ENCODE assay signal across 9 mouse cellular contexts in the genomic region with DNA sequence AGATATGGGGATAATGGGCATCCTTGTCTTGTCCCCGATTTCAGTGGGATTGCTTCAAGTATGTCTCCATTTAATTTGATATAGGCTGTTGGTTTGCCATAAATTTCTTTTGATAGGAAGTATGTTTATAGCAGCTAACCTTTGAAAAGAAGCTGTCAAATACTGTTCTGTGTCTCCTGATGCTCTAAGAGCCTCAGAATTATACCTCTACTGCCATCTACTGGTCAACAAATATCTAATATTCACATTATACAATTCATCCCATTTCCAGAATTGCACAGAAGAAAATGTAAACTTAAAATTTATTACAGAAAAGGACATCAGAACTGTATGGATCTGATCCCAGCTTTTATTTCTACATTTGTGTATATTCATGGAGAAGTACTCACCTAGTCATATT.
DNase-seq lines count a peak whose midpoint lies in the region; ATAC-seq and TF ChIP-seq lines count a peak whose summit lies in the region.
"Had no signal": no experiment of that assay in that cellular context is flagged by ENCODE, and none has a peak within 500 bp of the region (broad histone marks: within the 10 kb centered on the region; RNA-seq: fewer than 3 reads in every experiment).

No protein-coding gene starts in this region.

- no peak overlapping the region for H3K27ac ChIP-seq in liver, postnatal 0 days (ENCODE audit: low read depth)
- no peak overlapping the region for H3K27ac ChIP-seq in forebrain, postnatal 0 days (ENCODE audit: low read depth, low read length)
- H3K27ac ChIP-seq in heart, embryonic 10.5 days, result no peak overlapping the region
- H3K27ac ChIP-seq: embryonic facial prominence, embryonic 15.5 days had no signal

- no peak overlapping the region for H3K4me2 ChIP-seq in liver, postnatal 0 days (ENCODE audit: low read depth, low read length)
- no peak overlapping the region for H3K4me2 ChIP-seq in forebrain, postnatal 0 days (ENCODE audit: low read depth)
- H3K4me2 ChIP-seq: embryonic facial prominence, embryonic 15.5 days had no signal

- no peak for ATAC-seq in liver, postnatal 0 days
- ATAC-seq in forebrain, postnatal 0 days, result peak; percentile 83

- 51% methylated on average over 1 of the region's 1 CpGs for WGBS in liver, postnatal 0 days (ENCODE audit: insufficient replicate concordance)
- 55% methylated on average over 1 of the region's 1 CpGs for WGBS in forebrain, postnatal 0 days
- WGBS in heart, embryonic 10.5 days, result 67% methylated on average over 1 of the region's 1 CpGs

- no peak for DNase-seq in liver, postnatal 0 days
- DNase-seq in liver (no peak), ZHBTc4 (ENCODE audit: low read depth, low spot score) (peak; percentile 36)
- peak; percentile 47 for DNase-seq in forebrain, postnatal 0 days
- peak; percentile 3 for DNase-seq in retina, adult 2 months (ENCODE audit: low read depth, low spot score)
- no peak for DNase-seq in right cerebral cortex, postnatal 36 days (ENCODE audit: low spot score in 2 of 2)
- no peak for DNase-seq in spleen, postnatal 14 days (ENCODE audit: low spot score in 2 of 2)
- no peak for DNase-seq in heart, embryonic 10.5 days (ENCODE audit: low spot score)

- H3K9me3 ChIP-seq in liver, postnatal 0 days (ENCODE audit: low read length), result peaks cover 3% of the 10 kb centered on the region; the same call in 1 of the 2 replicates
- no peaks in the 10 kb centered on the region for H3K9me3 ChIP-seq in forebrain, postnatal 0 days (ENCODE audit: low read length)
- no peaks in the 10 kb centered on the region for H3K9me3 ChIP-seq in heart, embryonic 10.5 days
- H3K9me3 ChIP-seq: embryonic facial prominence, embryonic 15.5 days had no signal

- no peak for TF ChIP-seq EP300 in liver, postnatal 0 days (IDR thresholded peaks at IDR 0.05; ENCODE audit: low read depth)

- H3K27me3 ChIP-seq in liver, postnatal 0 days (ENCODE audit: insufficient read depth, low read length), result no peaks in the 10 kb centered on the region
- H3K27me3 ChIP-seq in forebrain, postnatal 0 days (ENCODE audit: insufficient read depth, low read length), result no peaks in the 10 kb centered on the region
- no peaks in the 10 kb centered on the region for H3K27me3 ChIP-seq in heart, embryonic 10.5 days (ENCODE audit: insufficient read depth, poor library complexity, severe bottlenecking)
- H3K27me3 ChIP-seq: embryonic facial prominence, embryonic 15.5 days had no signal

- no peak overlapping the region for H3K4me3 ChIP-seq in liver, postnatal 0 days (ENCODE audit: low read depth, low read length)
- no peak overlapping the region for H3K4me3 ChIP-seq in forebrain, postnatal 0 days (ENCODE audit: low read depth, low read length)
- H3K4me3 ChIP-seq in heart, embryonic 10.5 days, result no peak overlapping the region
- H3K4me3 ChIP-seq: embryonic facial prominence, embryonic 15.5 days had no signal

- no peak overlapping the region for H3K9ac ChIP-seq in liver, postnatal 0 days (replicated peaks)
- no peak overlapping the region for H3K9ac ChIP-seq in forebrain, postnatal 0 days
- H3K9ac ChIP-seq: embryonic facial prominence, embryonic 15.5 days had no signal

- no peaks in the 10 kb centered on the region for H3K36me3 ChIP-seq in liver, postnatal 0 days (replicated peaks; ENCODE audit: insufficient read depth, low read length)
- H3K36me3 ChIP-seq in forebrain, postnatal 0 days (ENCODE audit: insufficient read depth), result no peaks in the 10 kb centered on the region
- no peaks in the 10 kb centered on the region for H3K36me3 ChIP-seq in heart, embryonic 10.5 days
- H3K36me3 ChIP-seq: embryonic facial prominence, embryonic 15.5 days had no signal

- H3K4me1 ChIP-seq in liver, postnatal 0 days (ENCODE audit: insufficient read depth), result no peaks in the 10 kb centered on the region
- no peaks in the 10 kb centered on the region for H3K4me1 ChIP-seq in forebrain, postnatal 0 days (ENCODE audit: insufficient read depth)
- no peaks in the 10 kb centered on the region for H3K4me1 ChIP-seq in heart, embryonic 10.5 days
- H3K4me1 ChIP-seq: embryonic facial prominence, embryonic 15.5 days had no signal

- TF ChIP-seq CTCF in liver, postnatal 0 days (IDR thresholded peaks at IDR 0.05; ENCODE audit: low read depth), result peak; percentile 23; the same call in 1 of the 2 replicates
- peak; percentile 70 for TF ChIP-seq CTCF in forebrain, postnatal 0 days (IDR thresholded peaks at IDR 0.05; ENCODE audit: low read depth)

Comparison
In these comparisons a context has a peak if more than half of its experiments do, and no peak if none do; other contexts are left out.
1. DNase-seq: peak in ZHBTc4 (single experiment), forebrain, postnatal 0 days (single experiment) and retina, adult 2 months (single experiment); none in liver, postnatal 0 days (single experiment), liver (single experiment), right cerebral cortex, postnatal 36 days (0 of 2), spleen, postnatal 14 days (0 of 2) and heart, embryonic 10.5 days (single experiment).